Mouse (Mus musculus) T-cell, adult 2 months (primary cell): ENCODE results near the gene Ttc7.

Experiments used
- DNase-seq: peaks from one replicate; pipeline ENCODE4 v3.0.0; 2022; ENCODE audit warnings: low spot score

The Ttc7 gene

GRCm38 (mm10) chr17:87314530-87314946, 31.9 kb downstream of the Ttc7 start:
- DNase-seq = peak; percentile 38

- peak; percentile 82 for DNase-seq
Observed at GRCm38 (mm10) chr17:87315021-87315531, 32.4 kb downstream of the Ttc7 start.

GRCm38 (mm10) chr17:87315891-87316763, 33.4 kb downstream of the Ttc7 start:
- no peak for DNase-seq

- no peak for DNase-seq
Observed at GRCm38 (mm10) chr17:87317271-87317670, 34.6 kb downstream of the Ttc7 start.

- no peak for DNase-seq
Observed at GRCm38 (mm10) chr17:87317947-87318346, 35.3 kb downstream of the Ttc7 start.

- no peak for DNase-seq
Observed at GRCm38 (mm10) chr17:87321673-87322072, 39.0 kb downstream of the Ttc7 start.

- no peak for DNase-seq
Observed at GRCm38 (mm10) chr17:87323215-87323614, 40.5 kb downstream of the Ttc7 start.

- DNase-seq = peak; percentile 58
Observed at GRCm38 (mm10) chr17:87325501-87325900, 42.8 kb downstream of the Ttc7 start.

- DNase-seq = no peak
Observed at GRCm38 (mm10) chr17:87326987-87327386, 44.3 kb downstream of the Ttc7 start.

GRCm38 (mm10) chr17:87327645-87328044, 45.0 kb downstream of the Ttc7 start:
- no peak for DNase-seq

GRCm38 (mm10) chr17:87328177-87328768, 45.6 kb downstream of the Ttc7 start:
- no peak for DNase-seq

- DNase-seq = no peak
Observed at GRCm38 (mm10) chr17:87329144-87329700, 46.5 kb downstream of the Ttc7 start.

- no peak for DNase-seq
Observed at GRCm38 (mm10) chr17:87330250-87330920, 47.7 kb downstream of the Ttc7 start.

GRCm38 (mm10) chr17:87330921-87331291, 48.2 kb downstream of the Ttc7 start:
- no peak for DNase-seq

- no peak for DNase-seq
Observed at GRCm38 (mm10) chr17:87331336-87332141, 48.9 kb downstream of the Ttc7 start.

GRCm38 (mm10) chr17:87332142-87332815, 49.6 kb downstream of the Ttc7 start:
- no peak for DNase-seq

- no peak for DNase-seq
Observed at GRCm38 (mm10) chr17:87332887-87333286, 50.2 kb downstream of the Ttc7 start.

GRCm38 (mm10) chr17:87334162-87334561, 51.5 kb downstream of the Ttc7 start:
- no peak for DNase-seq

GRCm38 (mm10) chr17:87335152-87335551, 52.5 kb downstream of the Ttc7 start:
- no peak for DNase-seq

- DNase-seq = no peak
Observed at GRCm38 (mm10) chr17:87335727-87336126, 53.0 kb downstream of the Ttc7 start.

- DNase-seq = no peak
Observed at GRCm38 (mm10) chr17:87336910-87337309, 54.2 kb downstream of the Ttc7 start.
